Mouse (Mus musculus) MEL (cell line): Measurements from ENCODE around the gene Gm20388. TPM values are rescaled to one million over a fixed set of nuclear protein-coding genes. Genes with fewer than 3 reads are reported as not detected.

ENCODE experiments used
- DNase-seq: peaks from one replicate; pipeline ENCODE4 v3.0.0; 2011; ENCODE audit warnings: low read depth, low spot score
- H3K27ac ChIP-seq: 2 replicates; pipeline ENCODE4 v1.5.1; 2012; ENCODE audit warnings: low read depth, mild to moderate bottlenecking, control low read depth, low read length, moderate library complexity; ENCODE audit not compliant: control insufficient read depth
- H3K27me3 ChIP-seq, 2 experiments: fragments of 150-350 bp in 1 of 2; sonication (generic) in 1 of 2; 2 replicates each; pipeline ENCODE4 v1.6.1; 2012; ENCODE audit warnings: low read length in 2 of 2, mild to moderate bottlenecking in 2 of 2, improper control_type of control experiment in 1 of 2, moderate library complexity in 1 of 2; ENCODE audit not compliant: insufficient read depth in 2 of 2, control insufficient read depth in 1 of 2
- H3K36me3 ChIP-seq, 2 experiments: 2 replicates each; pipeline ENCODE4 v1.6.1; 2012 to 2014; ENCODE audit warnings: low read length in 2 of 2, improper control_type of control experiment in 1 of 2, inconsistent platforms in 1 of 2, mild to moderate bottlenecking in 1 of 2; ENCODE audit not compliant: insufficient read depth in 2 of 2, control insufficient read depth in 1 of 2
- H3K4me1 ChIP-seq, 2 experiments: fragments of 150-350 bp in 1 of 2; sonication (generic) in 1 of 2; 2 replicates each; pipeline ENCODE4 v1.6.1; 2012; ENCODE audit warnings: low read length in 2 of 2, improper control_type of control experiment in 1 of 2, mild to moderate bottlenecking in 1 of 2; ENCODE audit not compliant: insufficient read depth in 2 of 2, control insufficient read depth in 1 of 2
- H3K4me3 ChIP-seq, 2 experiments: fragments of 150-350 bp in 1 of 2; sonication (generic) in 1 of 2; 2 replicates each; pipeline ENCODE4 v1.5.1; 2012; ENCODE audit warnings: low read depth in 2 of 2, low read length in 2 of 2, mild to moderate bottlenecking in 2 of 2, moderate library complexity in 2 of 2, control low read depth in 1 of 2, improper control_type of control experiment in 1 of 2; ENCODE audit not compliant: control insufficient read depth in 1 of 2, insufficient read depth in 1 of 2
- H3K79me2 ChIP-seq: 2 replicates; pipeline ENCODE4 v1.6.1; 2012; ENCODE audit warnings: mild to moderate bottlenecking, low read length, moderate library complexity; ENCODE audit not compliant: control insufficient read depth, poor library complexity, insufficient read depth
- H3K9ac ChIP-seq: 2 replicates; pipeline ENCODE4 v1.6.1; 2012; ENCODE audit warnings: low read depth, mild to moderate bottlenecking, control low read depth, low read length, moderate library complexity; ENCODE audit not compliant: control insufficient read depth, poor library complexity, severe bottlenecking
- H3K9me3 ChIP-seq: fragments of 150-350 bp; sonication (generic); replicated peaks from 2 replicates; pipeline ENCODE4 v1.6.1; 2012; ENCODE audit warnings: mild to moderate bottlenecking, low read length, improper control_type of control experiment, moderate library complexity; ENCODE audit not compliant: insufficient read depth
- BHLHE40 ChIP-seq: IDR thresholded peaks from 2 replicates; pipeline ENCODE4 v1.6.1; 2012; ENCODE audit warnings: low read depth, mild to moderate bottlenecking, inconsistent platforms, low read length, improper control_type of control experiment, borderline replicate concordance
- E2F4 ChIP-seq: IDR thresholded peaks from 2 replicates; pipeline ENCODE4 v1.6.1; 2011; ENCODE audit warnings: low read depth, low read length, improper control_type of control experiment, borderline replicate concordance
- ETS1 ChIP-seq: IDR thresholded peaks from 2 replicates; pipeline ENCODE4 v1.6.1; 2012; ENCODE audit warnings: low read depth, mild to moderate bottlenecking, inconsistent platforms, low read length, improper control_type of control experiment, moderate library complexity
- GABPA ChIP-seq: IDR thresholded peaks from 2 replicates; pipeline ENCODE4 v1.6.1; 2012; ENCODE audit warnings: low read depth, mild to moderate bottlenecking, inconsistent platforms, low read length, improper control_type of control experiment, moderate library complexity
- GATA1 ChIP-seq: IDR thresholded peaks from 2 replicates; pipeline ENCODE4 v1.6.1; 2011; ENCODE audit warnings: low read depth, low read length, improper control_type of control experiment
- HCFC1 ChIP-seq: IDR thresholded peaks from 2 replicates; pipeline ENCODE4 v1.6.1; 2012; ENCODE audit warnings: low read depth, mild to moderate bottlenecking, inconsistent platforms, low read length, improper control_type of control experiment, moderate library complexity
- JUND ChIP-seq: IDR thresholded peaks from 2 replicates; pipeline ENCODE4 v1.6.1; 2011; ENCODE audit warnings: low read depth, mild to moderate bottlenecking, improper control_type of control experiment, low read length
- KAT2A ChIP-seq: conservative IDR thresholded peaks from 2 replicates; pipeline ENCODE4 v1.6.1; 2012; ENCODE audit warnings: low read depth, low read length, improper control_type of control experiment, inconsistent platforms
- MYC ChIP-seq: IDR thresholded peaks from 2 replicates; pipeline ENCODE4 v1.6.1; 2011; ENCODE audit warnings: low read depth, mild to moderate bottlenecking, low read length, improper control_type of control experiment, moderate library complexity
- NELFE ChIP-seq: IDR thresholded peaks from 2 replicates; pipeline ENCODE4 v1.6.1; 2011; ENCODE audit warnings: low read depth, low read length, improper control_type of control experiment
- POLR2A ChIP-seq, 2 experiments: IDR thresholded peaks; 2 replicates each; pipeline ENCODE4 v1.6.1; 2011 to 2012; ENCODE audit warnings: low read length in 2 of 2, mild to moderate bottlenecking in 2 of 2, control low read depth in 1 of 2, improper control_type of control experiment in 1 of 2, low read depth in 1 of 2, moderate library complexity in 1 of 2; ENCODE audit not compliant: control insufficient read depth in 1 of 2, insufficient read depth in 1 of 2, poor library complexity in 1 of 2
- POLR2AphosphoS2 ChIP-seq: IDR thresholded peaks from 2 replicates; pipeline ENCODE4 v1.6.1; 2011; ENCODE audit warnings: low read length, improper control_type of control experiment
- POLR2AphosphoS5 ChIP-seq: IDR thresholded peaks from 2 replicates; pipeline ENCODE4 v1.6.1; 2012; ENCODE audit warnings: low read depth, borderline replicate concordance, mild to moderate bottlenecking, inconsistent platforms, low read length, moderate library complexity, mixed read lengths
- RAD21 ChIP-seq: IDR thresholded peaks from 2 replicates; pipeline ENCODE4 v1.6.1; 2011; ENCODE audit warnings: mild to moderate bottlenecking, low read depth, low read length, improper control_type of control experiment
- RCOR1 ChIP-seq: IDR thresholded peaks from 2 replicates; pipeline ENCODE4 v1.6.1; 2012; ENCODE audit warnings: low read depth, mild to moderate bottlenecking, inconsistent platforms, low read length, improper control_type of control experiment
- SIN3A ChIP-seq: IDR thresholded peaks from 2 replicates; pipeline ENCODE4 v1.6.1; 2012; ENCODE audit warnings: low read length, improper control_type of control experiment, inconsistent platforms
- SMC3 ChIP-seq: IDR thresholded peaks from 2 replicates; pipeline ENCODE4 v1.6.1; 2011; ENCODE audit warnings: low read depth, low read length, improper control_type of control experiment
- TBP ChIP-seq: IDR thresholded peaks from 2 replicates; pipeline ENCODE4 v1.8.0; 2011; ENCODE audit warnings: low read depth, low read length, improper control_type of control experiment
- UBTF ChIP-seq: IDR thresholded peaks from 2 replicates; pipeline ENCODE4 v1.6.1; 2012; ENCODE audit warnings: low read depth, mild to moderate bottlenecking, inconsistent platforms, low read length, improper control_type of control experiment, moderate library complexity, borderline replicate concordance; ENCODE audit not compliant: insufficient read depth
- USF1 ChIP-seq: IDR thresholded peaks from 2 replicates; pipeline ENCODE4 v1.6.1; 2014; ENCODE audit warnings: low read depth, mild to moderate bottlenecking, inconsistent platforms, low read length, improper control_type of control experiment, moderate library complexity
- USF2 ChIP-seq, 2 experiments: IDR thresholded peaks; 2 replicates each; pipeline ENCODE4 v1.6.1; 2011 to 2012; ENCODE audit warnings: improper control_type of control experiment in 2 of 2, low read length in 2 of 2, borderline replicate concordance in 1 of 2, inconsistent platforms in 1 of 2, low read depth in 1 of 2, mild to moderate bottlenecking in 1 of 2; ENCODE audit not compliant: insufficient read depth in 1 of 2
- ZC3H11A ChIP-seq: IDR thresholded peaks from 2 replicates; pipeline ENCODE4 v1.6.1; 2012; ENCODE audit warnings: low read depth, mild to moderate bottlenecking, inconsistent platforms, low read length, improper control_type of control experiment
- ZKSCAN1 ChIP-seq: IDR thresholded peaks from 2 replicates; pipeline ENCODE4 v1.6.1; 2012; ENCODE audit warnings: low read depth, mild to moderate bottlenecking, inconsistent platforms, low read length, improper control_type of control experiment, moderate library complexity
- polyA plus RNA-seq, 2 experiments: library from polyadenylated mRNA; stranded (reverse) in 1 of 2; unstranded in 1 of 2; fragments of >175 nt in 1 of 2; fragments of >200 nt in 1 of 2; gene quantifications; 2 replicates each; pipeline versions ENCODE4 v1.2.1 to v1.2.4; 2012; ENCODE audit warnings: low replicate concordance in 2 of 2, low read depth in 1 of 2; ENCODE audit not compliant: insufficient read length in 2 of 2, insufficient read depth in 1 of 2, missing spikeins in 1 of 2
- total RNA-seq: library from RNA; depleted of rRNA; stranded (reverse); fragments of 300-350 nt; gene quantifications from 2 replicates; pipeline ENCODE4 v1.2.3, GENCODE M21; 2012

The Gm20388 gene
- total and polyA plus RNA-seq, 3 experiments, result 11.1 to 17.8 TPM; not detected in 1

- peak; percentile 30 for TF ChIP-seq ZC3H11A
- peak; percentile 100 for TF ChIP-seq ETS1
- peak; percentile 65; the same call in 1 of the 2 replicates for TF ChIP-seq TBP
- peak; percentile 93 for TF ChIP-seq E2F4
- peak; percentile 95 for TF ChIP-seq BHLHE40
- TF ChIP-seq KAT2A, result peak; percentile 46; the same call in 1 of the 2 replicates
- no peak for TF ChIP-seq USF2 (IDR thresholded peaks at IDR 0.05; ENCODE audit: borderline replicate concordance in 1 of 2, insufficient read depth in 1 of 2, low read depth in 1 of 2, low read length in 2 of 2)
- no peak for TF ChIP-seq POLR2AphosphoS5
- TF ChIP-seq USF1, result no peak
- TF ChIP-seq POLR2A (IDR thresholded peaks at IDR 0.05; ENCODE audit: control insufficient read depth in 1 of 2, insufficient read depth in 1 of 2, low read depth in 1 of 2, low read length in 2 of 2, poor library complexity in 1 of 2), result peak in 1 of 2 experiments; percentile 49; a peak in 1 of 4 replicates
- TF ChIP-seq UBTF, result 0 out of 2 replicates have a peak, but pooled peaks have one; percentile 77
- peak; percentile 57 for TF ChIP-seq HCFC1
- TF ChIP-seq SIN3A, result peak; percentile 99
- peak; percentile 97 for TF ChIP-seq ZKSCAN1
- TF ChIP-seq RAD21, result no peak
Measured at GRCm38 (mm10) chr8:123988605-123989038, 4078.0 kb downstream of the Gm20388 start (continued).

GRCm38 (mm10) chr8:123989128-123989527 lies 4078.5 kb downstream of the Gm20388 start:
- Histone ChIP-seq H3K27ac (peak overlapping the region; percentile 95), H3K9ac (peak overlapping the region; percentile 53), H3K4me3 (peak overlapping the region in 1 of 2 experiments; percentile 14; a peak in 2 of 4 replicates)

More at GRCm38 (mm10) chr8:123989128-123989527, 4078.5 kb downstream of the Gm20388 start:
- Histone ChIP-seq H3K4me1 (peaks cover 20 to 33% of the 10 kb centered on the region in 2 experiments), H3K27me3 (no peaks in the 10 kb centered on the region), H3K79me2 (no peaks in the 10 kb centered on the region), H3K36me3 (peaks cover 0 to 27% of the 10 kb centered on the region in 2 experiments; a peak in 2 of 4 replicates), H3K9me3 (no peaks in the 10 kb centered on the region)
- DNase-seq, result no peak
- TF ChIP-seq GABPA (no peak), NELFE (no peak), POLR2A (IDR thresholded peaks at IDR 0.05; ENCODE audit: control insufficient read depth in 1 of 2, insufficient read depth in 1 of 2, low read depth in 1 of 2, low read length in 2 of 2, poor library complexity in 1 of 2) (no peak), SMC3 (no peak), RCOR1 (no peak), JUND (no peak), RAD21 (no peak), MYC (no peak), POLR2AphosphoS2 (no peak), ZC3H11A (no peak), E2F4 (peak; percentile 17; the same call in 1 of the 2 replicates), GATA1 (0 out of 2 replicates have a peak, but pooled peaks have one; percentile 19), KAT2A (no peak)
